Mouse (Mus musculus) G1E (cell line): ENCODE data around the gene Rtp4. TPM values are rescaled to one million over a fixed set of nuclear protein-coding genes. Genes with fewer than 3 reads are reported as not detected.

ENCODE experiments used
- ATAC-seq: 2 replicates; pipeline ENCODE4 v1.8.0; 2016; ENCODE audit warnings: mild to moderate bottlenecking; ENCODE audit not compliant: insufficient number of reproducible peaks, poor library complexity, low FRiP score, severe bottlenecking; ENCODE audit errors: extremely low read depth
- DNase-seq: peaks from one replicate; pipeline ENCODE4 v3.0.0; 2012; ENCODE audit warnings: low spot score
- H3K27me3 ChIP-seq: 2 replicates; pipeline ENCODE4 v1.6.1; 2012; ENCODE audit warnings: mild to moderate bottlenecking, low read length, inconsistent platforms; ENCODE audit not compliant: insufficient read depth
- H3K36me3 ChIP-seq: replicated peaks from 2 replicates; pipeline ENCODE3; 2012; ENCODE audit warnings: mild to moderate bottlenecking, inconsistent platforms
- H3K4me1 ChIP-seq: 2 replicates; pipeline ENCODE4 v1.6.1; 2012; ENCODE audit warnings: low read depth, low read length, inconsistent platforms, mixed read lengths; ENCODE audit not compliant: insufficient read depth
- H3K4me3 ChIP-seq: 2 replicates; pipeline ENCODE4 v1.5.1; 2012; ENCODE audit warnings: low read depth, mild to moderate bottlenecking, inconsistent platforms, low read length, moderate library complexity, mixed read lengths
- H3K9me3 ChIP-seq: replicated peaks from 2 replicates; pipeline ENCODE4 v1.6.1; 2012; ENCODE audit warnings: inconsistent platforms
- CTCF ChIP-seq: IDR thresholded peaks from 2 replicates; pipeline ENCODE4 v1.5.1; 2012; ENCODE audit warnings: low read depth, low read length, inconsistent platforms, mixed read lengths
- GATA1 ChIP-seq: IDR thresholded peaks from 2 replicates; pipeline ENCODE4 v1.6.1; 2012; ENCODE audit warnings: borderline replicate concordance, low read length, inconsistent platforms, mixed read lengths
- GATA2 ChIP-seq: IDR thresholded peaks from 2 replicates; pipeline ENCODE4 v1.6.1; 2012; ENCODE audit warnings: low read depth, low read length, inconsistent platforms, borderline replicate concordance
- POLR2AphosphoS5 ChIP-seq: IDR thresholded peaks from 2 replicates; pipeline ENCODE4 v1.6.1; 2012; ENCODE audit warnings: low read depth, low read length, inconsistent platforms; ENCODE audit not compliant: insufficient replicate concordance
- TAL1 ChIP-seq: conservative IDR thresholded peaks from 2 replicates; pipeline ENCODE4 v1.6.1; 2012; ENCODE audit warnings: low read depth, low read length, inconsistent platforms, mixed read lengths
- polyA plus RNA-seq: library from polyadenylated mRNA; stranded (reverse); fragments of >175 nt; gene quantifications from 2 replicates; pipeline ENCODE4 v1.2.3, GENCODE M21; 2012
- total RNA-seq, 2 experiments: library from RNA; stranded (forward) in 1 of 2; stranded (reverse) in 1 of 2; fragments of 200-1000 nt in 1 of 2; fragments of >200 nt in 1 of 2; fragmentation: Nextera tagmentation in 1 of 2; gene quantifications; 2 replicates each; pipeline ENCODE4 v1.2.3; 2014 to 2017

Rtp4 gene
- total and polyA plus RNA-seq, 3 experiments = 0.33 TPM; not detected in 2

DNA sequence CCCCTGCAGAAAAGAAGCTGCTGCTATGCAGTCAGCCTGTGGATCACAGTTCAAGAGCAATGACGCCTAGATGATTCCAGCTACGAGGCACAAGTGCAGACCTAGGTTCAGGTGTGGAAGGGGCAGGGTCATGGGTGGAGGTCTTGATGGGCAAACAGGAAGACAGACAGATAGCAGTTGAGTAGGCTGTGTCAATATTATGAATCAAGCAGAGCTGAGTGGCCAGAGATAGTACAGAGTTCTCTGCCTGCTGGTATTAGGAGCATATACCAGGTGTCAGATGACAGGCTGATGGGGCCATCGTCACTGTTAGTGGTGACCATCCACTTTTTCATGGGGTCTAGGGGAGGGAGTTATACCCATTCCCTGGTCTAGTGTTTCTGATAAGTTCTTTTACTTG, 13.6 kb downstream of the Rtp4 start:
- no peak for DNase-seq
- Histone ChIP-seq H3K27me3 (no peaks in the 10 kb centered on the region), H3K36me3 (no peaks in the 10 kb centered on the region), H3K4me1 (no peaks in the 10 kb centered on the region), H3K9me3 (peaks cover 3% of the 10 kb centered on the region), H3K4me3 (no peak overlapping the region)
- ATAC-seq = no peak
- TF ChIP-seq GATA2 (no peak), CTCF (no peak), POLR2AphosphoS5 (no peak), TAL1 (no peak), GATA1 (no peak)

DNA sequence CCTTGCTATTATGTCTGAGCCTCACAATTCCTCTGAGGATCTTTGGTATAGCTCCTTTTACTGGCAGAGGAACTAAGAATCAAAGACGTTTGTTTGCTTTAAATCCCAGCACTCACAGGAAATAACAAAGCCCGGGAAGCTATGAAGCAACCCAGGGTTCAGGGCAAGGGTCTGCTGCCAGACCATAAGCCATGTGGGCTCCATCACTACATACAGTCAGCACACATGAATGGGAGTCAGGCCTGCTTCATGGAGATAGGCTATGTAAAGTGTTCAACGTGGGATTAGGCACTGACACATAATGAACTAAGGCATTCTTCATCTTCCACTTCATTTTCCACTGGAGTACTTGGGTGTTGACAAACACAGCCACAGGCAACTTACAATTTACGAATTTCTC, 21.0 kb downstream of the Rtp4 start:
- DNase-seq (no peak), ATAC-seq (no peak)
- H3K36me3 ChIP-seq = no peaks in the 10 kb centered on the region
- H3K27me3 ChIP-seq = no peaks in the 10 kb centered on the region
- H3K4me1 ChIP-seq = no peaks in the 10 kb centered on the region
- no peak overlapping the region for H3K4me3 ChIP-seq
- peaks cover 17% of the 10 kb centered on the region for H3K9me3 ChIP-seq
- no peak for TF ChIP-seq TAL1
- TF ChIP-seq POLR2AphosphoS5 = no peak
- TF ChIP-seq CTCF = no peak
- TF ChIP-seq GATA1 = no peak
- no peak for TF ChIP-seq GATA2

DNA sequence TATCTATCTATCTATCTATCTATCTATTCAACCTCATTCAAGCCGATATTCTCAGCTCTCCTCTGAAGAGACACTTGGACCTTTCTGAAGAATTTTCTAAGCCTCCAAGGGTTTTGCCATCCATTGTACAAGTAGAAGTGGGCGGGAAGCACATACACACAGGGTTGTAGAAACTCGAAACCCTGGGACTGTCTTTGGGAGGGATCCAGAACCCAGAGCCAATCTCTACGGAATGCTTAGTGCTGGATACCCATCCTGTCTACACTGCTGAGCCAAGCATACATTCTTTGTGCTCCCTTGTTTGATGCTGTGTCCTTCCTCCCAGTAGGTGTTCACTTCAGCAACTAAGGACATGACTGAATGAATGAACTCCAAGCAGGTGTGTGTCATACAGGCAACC, 22.8 kb downstream of the Rtp4 start:
- DNase-seq (no peak), ATAC-seq (no peak)
- Histone ChIP-seq H3K4me1 (no peaks in the 10 kb centered on the region), H3K9me3 (peaks cover 23% of the 10 kb centered on the region), H3K4me3 (no peak overlapping the region), H3K36me3 (no peaks in the 10 kb centered on the region), H3K27me3 (no peaks in the 10 kb centered on the region)
- no peak for TF ChIP-seq TAL1
- TF ChIP-seq GATA1 = no peak
- no peak for TF ChIP-seq CTCF
- no peak for TF ChIP-seq POLR2AphosphoS5
- TF ChIP-seq GATA2 = no peak

DNA sequence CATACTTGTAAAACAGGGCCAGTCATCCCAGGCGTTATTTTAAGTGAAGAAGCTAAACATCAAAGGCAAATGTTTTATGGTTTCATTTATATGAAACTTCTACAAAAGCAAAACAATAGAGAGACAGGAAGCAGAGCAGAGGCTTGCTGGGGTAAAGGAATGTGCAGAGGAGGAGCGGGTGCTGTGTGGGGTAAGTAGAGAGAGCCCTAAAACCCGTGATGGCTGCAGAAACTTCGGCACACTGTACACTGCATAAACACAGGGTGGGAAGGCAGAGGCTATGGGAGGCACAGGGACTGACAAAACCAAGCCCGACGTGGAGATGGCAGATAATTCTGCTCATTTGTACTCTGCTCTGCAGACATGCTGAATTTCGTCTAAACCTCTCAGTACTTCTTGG, 24.3 kb downstream of the Rtp4 start:
- Histone ChIP-seq H3K4me3 (no peak overlapping the region), H3K27me3 (no peaks in the 10 kb centered on the region), H3K36me3 (no peaks in the 10 kb centered on the region), H3K4me1 (no peaks in the 10 kb centered on the region), H3K9me3 (peaks cover 36% of the 10 kb centered on the region)
- DNase-seq (no peak), ATAC-seq (no peak)
- TF ChIP-seq GATA1 = no peak
- no peak for TF ChIP-seq POLR2AphosphoS5
- TF ChIP-seq TAL1 = no peak
- no peak for TF ChIP-seq CTCF
- no peak for TF ChIP-seq GATA2

DNA sequence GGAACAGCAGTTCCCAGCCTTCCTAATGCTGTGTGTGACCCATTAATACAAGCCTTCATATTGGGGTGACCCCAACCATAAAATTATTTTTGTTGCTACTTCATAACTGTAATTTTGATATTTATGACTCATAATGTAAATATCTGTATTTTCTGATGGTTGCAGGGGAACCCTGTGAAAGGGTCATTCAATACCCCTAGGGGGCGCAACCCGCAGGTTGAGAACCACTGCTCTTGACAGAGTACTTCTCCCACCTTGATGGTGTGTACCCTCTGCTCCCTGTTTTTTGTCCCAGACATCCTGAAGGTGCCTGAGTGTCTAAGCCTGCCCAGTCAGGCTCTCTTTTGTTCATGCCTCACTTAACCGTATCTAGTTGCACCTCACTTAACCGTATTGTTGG, 27.7 kb downstream of the Rtp4 start:
- DNase-seq = no peak
- ATAC-seq = no peak
- Histone ChIP-seq H3K4me1 (no peaks in the 10 kb centered on the region), H3K9me3 (peaks cover 44% of the 10 kb centered on the region), H3K4me3 (no peak overlapping the region), H3K27me3 (no peaks in the 10 kb centered on the region), H3K36me3 (no peaks in the 10 kb centered on the region)
- TF ChIP-seq TAL1 (no peak), CTCF (no peak)

DNA sequence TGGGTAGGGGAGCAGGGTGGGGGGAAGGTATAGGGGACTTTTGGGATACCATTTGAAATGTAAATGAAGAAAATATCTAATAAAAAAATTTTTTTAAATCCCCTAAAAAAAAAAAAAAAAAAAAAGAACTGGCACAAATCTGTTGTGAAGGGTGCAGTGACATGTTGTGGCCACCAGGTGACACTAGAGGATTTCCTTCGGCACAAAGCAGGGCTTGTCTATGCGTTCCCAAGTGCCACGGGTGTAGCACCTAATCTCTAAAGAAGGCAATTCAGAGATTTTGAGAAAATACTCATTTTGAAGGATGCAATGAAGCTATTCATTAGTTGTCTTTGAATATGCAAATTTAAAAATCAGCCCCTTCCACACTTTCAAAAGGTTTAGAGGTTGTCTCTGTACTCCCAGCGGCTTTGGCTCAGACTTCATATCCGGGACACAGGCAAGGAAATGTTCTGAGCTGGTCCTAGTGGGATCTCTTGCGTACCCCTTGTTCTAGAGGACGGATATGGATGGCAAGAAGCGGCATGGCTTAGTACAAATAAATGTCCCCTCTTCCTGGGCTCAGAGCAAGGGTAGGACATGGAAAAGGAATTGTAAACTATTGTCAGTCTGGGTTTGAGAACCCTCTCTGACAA, 30.4 kb downstream of the Rtp4 start:
- DNase-seq = no peak
- TF ChIP-seq GATA1 = no peak
- TF ChIP-seq POLR2AphosphoS5 = no peak
- no peak for TF ChIP-seq CTCF
- no peak for TF ChIP-seq TAL1
- TF ChIP-seq GATA2 = no peak
- H3K4me1 ChIP-seq = no peaks in the 10 kb centered on the region
- no peak overlapping the region for H3K4me3 ChIP-seq
- no peaks in the 10 kb centered on the region for H3K36me3 ChIP-seq
- H3K27me3 ChIP-seq = no peaks in the 10 kb centered on the region
- peaks cover 45% of the 10 kb centered on the region for H3K9me3 ChIP-seq
- ATAC-seq = no peak
